Mouse (Mus musculus) MEL (cell line): Measurements from ENCODE around the gene Ric8b. TPM values are rescaled to one million over a fixed set of nuclear protein-coding genes. Genes with fewer than 3 reads are reported as not detected.

ENCODE experiments used
- DNase-seq: peaks from one replicate; pipeline ENCODE4 v3.0.0; 2011; ENCODE audit warnings: low read depth, low spot score
- H3K27ac ChIP-seq: 2 replicates; pipeline ENCODE4 v1.5.1; 2012; ENCODE audit warnings: low read depth, mild to moderate bottlenecking, control low read depth, low read length, moderate library complexity; ENCODE audit not compliant: control insufficient read depth
- H3K27me3 ChIP-seq, 2 experiments: fragments of 150-350 bp in 1 of 2; sonication (generic) in 1 of 2; 2 replicates each; pipeline ENCODE4 v1.6.1; 2012; ENCODE audit warnings: low read length in 2 of 2, mild to moderate bottlenecking in 2 of 2, improper control_type of control experiment in 1 of 2, moderate library complexity in 1 of 2; ENCODE audit not compliant: insufficient read depth in 2 of 2, control insufficient read depth in 1 of 2
- H3K36me3 ChIP-seq, 2 experiments: 2 replicates each; pipeline ENCODE4 v1.6.1; 2012 to 2014; ENCODE audit warnings: low read length in 2 of 2, improper control_type of control experiment in 1 of 2, inconsistent platforms in 1 of 2, mild to moderate bottlenecking in 1 of 2; ENCODE audit not compliant: insufficient read depth in 2 of 2, control insufficient read depth in 1 of 2
- H3K4me1 ChIP-seq, 2 experiments: fragments of 150-350 bp in 1 of 2; sonication (generic) in 1 of 2; 2 replicates each; pipeline ENCODE4 v1.6.1; 2012; ENCODE audit warnings: low read length in 2 of 2, improper control_type of control experiment in 1 of 2, mild to moderate bottlenecking in 1 of 2; ENCODE audit not compliant: insufficient read depth in 2 of 2, control insufficient read depth in 1 of 2
- H3K4me3 ChIP-seq, 2 experiments: fragments of 150-350 bp in 1 of 2; sonication (generic) in 1 of 2; 2 replicates each; pipeline ENCODE4 v1.5.1; 2012; ENCODE audit warnings: low read depth in 2 of 2, low read length in 2 of 2, mild to moderate bottlenecking in 2 of 2, moderate library complexity in 2 of 2, control low read depth in 1 of 2, improper control_type of control experiment in 1 of 2; ENCODE audit not compliant: control insufficient read depth in 1 of 2, insufficient read depth in 1 of 2
- H3K79me2 ChIP-seq: 2 replicates; pipeline ENCODE4 v1.6.1; 2012; ENCODE audit warnings: mild to moderate bottlenecking, low read length, moderate library complexity; ENCODE audit not compliant: control insufficient read depth, poor library complexity, insufficient read depth
- H3K9ac ChIP-seq: 2 replicates; pipeline ENCODE4 v1.6.1; 2012; ENCODE audit warnings: low read depth, mild to moderate bottlenecking, control low read depth, low read length, moderate library complexity; ENCODE audit not compliant: control insufficient read depth, poor library complexity, severe bottlenecking
- H3K9me3 ChIP-seq: fragments of 150-350 bp; sonication (generic); replicated peaks from 2 replicates; pipeline ENCODE4 v1.6.1; 2012; ENCODE audit warnings: mild to moderate bottlenecking, low read length, improper control_type of control experiment, moderate library complexity; ENCODE audit not compliant: insufficient read depth
- CHD1 ChIP-seq: IDR thresholded peaks from 2 replicates; pipeline ENCODE4 v1.6.1; 2012; ENCODE audit warnings: low read depth, mild to moderate bottlenecking, inconsistent platforms, low read length, improper control_type of control experiment
- CTCF ChIP-seq, 3 experiments: IDR thresholded peaks in 2 of 3; conservative IDR thresholded peaks in 1 of 3; 2 replicates each; pipeline ENCODE4 v1.5.1; 2011 to 2012; ENCODE audit warnings: low read length in 3 of 3, low read depth in 2 of 3, mild to moderate bottlenecking in 2 of 3, improper control_type of control experiment in 1 of 3, inconsistent platforms in 1 of 3, mixed read lengths in 1 of 3, moderate library complexity in 1 of 3; ENCODE audit not compliant: control insufficient read depth in 1 of 3, insufficient read depth in 1 of 3, poor library complexity in 1 of 3, severe bottlenecking in 1 of 3
- ELF1 ChIP-seq: IDR thresholded peaks from 2 replicates; pipeline ENCODE4 v1.6.1; 2014; ENCODE audit warnings: low read depth, mild to moderate bottlenecking, inconsistent platforms, low read length, improper control_type of control experiment, moderate library complexity
- EP300 ChIP-seq, 2 experiments: IDR thresholded peaks; 2 replicates each; pipeline ENCODE4 v1.6.1; 2011; ENCODE audit warnings: improper control_type of control experiment in 2 of 2, low read length in 2 of 2, low read depth in 1 of 2, mild to moderate bottlenecking in 1 of 2
- ETS1 ChIP-seq: IDR thresholded peaks from 2 replicates; pipeline ENCODE4 v1.6.1; 2012; ENCODE audit warnings: low read depth, mild to moderate bottlenecking, inconsistent platforms, low read length, improper control_type of control experiment, moderate library complexity
- GATA1 ChIP-seq: IDR thresholded peaks from 2 replicates; pipeline ENCODE4 v1.6.1; 2011; ENCODE audit warnings: low read depth, low read length, improper control_type of control experiment
- JUND ChIP-seq: IDR thresholded peaks from 2 replicates; pipeline ENCODE4 v1.6.1; 2011; ENCODE audit warnings: low read depth, mild to moderate bottlenecking, improper control_type of control experiment, low read length
- KAT2A ChIP-seq: conservative IDR thresholded peaks from 2 replicates; pipeline ENCODE4 v1.6.1; 2012; ENCODE audit warnings: low read depth, low read length, improper control_type of control experiment, inconsistent platforms
- MAFK ChIP-seq: IDR thresholded peaks from 2 replicates; pipeline ENCODE4 v1.6.1; 2011; ENCODE audit warnings: low read depth, mild to moderate bottlenecking, low read length, improper control_type of control experiment, borderline replicate concordance
- MAX ChIP-seq: IDR thresholded peaks from 2 replicates; pipeline ENCODE4 v1.6.1; 2011; ENCODE audit warnings: low read length, improper control_type of control experiment
- MAZ ChIP-seq: IDR thresholded peaks from 2 replicates; pipeline ENCODE4 v1.6.1; 2012; ENCODE audit warnings: low read depth, mild to moderate bottlenecking, inconsistent platforms, low read length, improper control_type of control experiment
- MXI1 ChIP-seq: IDR thresholded peaks from 2 replicates; pipeline ENCODE4 v1.6.1; 2011; ENCODE audit warnings: mild to moderate bottlenecking, low read depth, low read length, improper control_type of control experiment
- MYB ChIP-seq: IDR thresholded peaks from 2 replicates; pipeline ENCODE4 v1.6.1; 2011; ENCODE audit warnings: mild to moderate bottlenecking, low read depth, low read length, improper control_type of control experiment
- MYC ChIP-seq: IDR thresholded peaks from 2 replicates; pipeline ENCODE4 v1.6.1; 2011; ENCODE audit warnings: low read depth, mild to moderate bottlenecking, low read length, improper control_type of control experiment, moderate library complexity
- NRF1 ChIP-seq: IDR thresholded peaks from 2 replicates; pipeline ENCODE4 v1.6.1; 2014; ENCODE audit warnings: low read depth, mild to moderate bottlenecking, inconsistent platforms, low read length, improper control_type of control experiment, moderate library complexity; ENCODE audit not compliant: poor library complexity, insufficient read depth, severe bottlenecking
- POLR2AphosphoS5 ChIP-seq: IDR thresholded peaks from 2 replicates; pipeline ENCODE4 v1.6.1; 2012; ENCODE audit warnings: low read depth, borderline replicate concordance, mild to moderate bottlenecking, inconsistent platforms, low read length, moderate library complexity, mixed read lengths
- SIN3A ChIP-seq: IDR thresholded peaks from 2 replicates; pipeline ENCODE4 v1.6.1; 2012; ENCODE audit warnings: low read length, improper control_type of control experiment, inconsistent platforms
- TAL1 ChIP-seq: IDR thresholded peaks from 2 replicates; pipeline ENCODE4 v1.6.1; 2012; ENCODE audit warnings: mild to moderate bottlenecking, inconsistent platforms, low read length, moderate library complexity, mixed read lengths
- UBTF ChIP-seq: IDR thresholded peaks from 2 replicates; pipeline ENCODE4 v1.6.1; 2012; ENCODE audit warnings: low read depth, mild to moderate bottlenecking, inconsistent platforms, low read length, improper control_type of control experiment, moderate library complexity, borderline replicate concordance; ENCODE audit not compliant: insufficient read depth
- ZC3H11A ChIP-seq: IDR thresholded peaks from 2 replicates; pipeline ENCODE4 v1.6.1; 2012; ENCODE audit warnings: low read depth, mild to moderate bottlenecking, inconsistent platforms, low read length, improper control_type of control experiment
- ZKSCAN1 ChIP-seq: IDR thresholded peaks from 2 replicates; pipeline ENCODE4 v1.6.1; 2012; ENCODE audit warnings: low read depth, mild to moderate bottlenecking, inconsistent platforms, low read length, improper control_type of control experiment, moderate library complexity
- ZMIZ1 ChIP-seq: IDR thresholded peaks from 2 replicates; pipeline ENCODE4 v1.6.1; 2012; ENCODE audit warnings: low read depth, mild to moderate bottlenecking, inconsistent platforms, low read length, improper control_type of control experiment, moderate library complexity
- ZNF384 ChIP-seq: IDR thresholded peaks from 2 replicates; pipeline ENCODE4 v1.6.1; 2012; ENCODE audit warnings: low read depth, mild to moderate bottlenecking, inconsistent platforms, low read length, improper control_type of control experiment
- polyA plus RNA-seq, 2 experiments: library from polyadenylated mRNA; stranded (reverse) in 1 of 2; unstranded in 1 of 2; fragments of >175 nt in 1 of 2; fragments of >200 nt in 1 of 2; gene quantifications; 2 replicates each; pipeline versions ENCODE4 v1.2.1 to v1.2.4; 2012; ENCODE audit warnings: low replicate concordance in 2 of 2, low read depth in 1 of 2; ENCODE audit not compliant: insufficient read length in 2 of 2, insufficient read depth in 1 of 2, missing spikeins in 1 of 2
- total RNA-seq: library from RNA; depleted of rRNA; stranded (reverse); fragments of 300-350 nt; gene quantifications from 2 replicates; pipeline ENCODE4 v1.2.3, GENCODE M21; 2012

Ric8b gene
- total and polyA plus RNA-seq, 3 experiments = 6.3 to 8.6 TPM; not detected in 1

- Histone ChIP-seq H3K79me2 (no peaks in the 10 kb centered on the region), H3K4me3 (no peak overlapping the region), H3K4me1 (no peaks in the 10 kb centered on the region), H3K27me3 (no peaks in the 10 kb centered on the region), H3K9ac (no peak overlapping the region), H3K27ac (no peak overlapping the region), H3K9me3 (no peaks in the 10 kb centered on the region), H3K36me3 (peaks cover 0 to 5% of the 10 kb centered on the region in 2 experiments)
- DNase-seq = no peak
- no peak for TF ChIP-seq ZNF384
- TF ChIP-seq CHD1 = no peak
- no peak for TF ChIP-seq MXI1
- no peak for TF ChIP-seq ELF1
- TF ChIP-seq SIN3A = no peak
- no peak for TF ChIP-seq MYC
- TF ChIP-seq ZC3H11A = no peak
- no peak for TF ChIP-seq ZMIZ1
Measured at GRCm38 (mm10) chr10:84950384-84950783, 33.0 kb downstream of the Ric8b start.

GRCm38 (mm10) chr10:84954236-84954635 lies 36.8 kb downstream of the Ric8b start:
- no peak overlapping the region for H3K9ac ChIP-seq
- no peaks in the 10 kb centered on the region for H3K79me2 ChIP-seq
- DNase-seq = no peak
- no peaks in the 10 kb centered on the region for H3K9me3 ChIP-seq
- TF ChIP-seq NRF1 (no peak), MAFK (no peak), ETS1 (no peak), MAX (no peak), MYB (no peak), KAT2A (no peak), CTCF (IDR thresholded peaks at IDR 0.05 in 2 of 3, conservative IDR thresholded peaks at IDR 0.05 in 1 of 3; ENCODE audit: control insufficient read depth in 1 of 3, insufficient read depth in 1 of 3, low read depth in 2 of 3, low read length in 3 of 3, poor library complexity in 1 of 3, severe bottlenecking in 1 of 3) (no peak), EP300 (IDR thresholded peaks at IDR 0.05; ENCODE audit: low read depth in 1 of 2, low read length in 2 of 2) (no peak), UBTF (no peak), GATA1 (no peak), TAL1 (no peak), ZKSCAN1 (no peak), POLR2AphosphoS5 (no peak), SIN3A (no peak), JUND (no peak), MAZ (no peak)
- TF ChIP-seq, all 39 proteins: peak for 0
- no peak overlapping the region for H3K27ac ChIP-seq
- peaks cover 2 to 16% of the 10 kb centered on the region in 2 experiments; a peak in 3 of 4 replicates for H3K4me1 ChIP-seq
- H3K36me3 ChIP-seq = peaks cover 0 to 17% of the 10 kb centered on the region in 2 experiments; a peak in 3 of 4 replicates
- no peaks in the 10 kb centered on the region for H3K27me3 ChIP-seq
- H3K4me3 ChIP-seq = no peak overlapping the region
